Mouse (Mus musculus) MEL (cell line): ENCODE measurements around the gene Ccl9. TPM values are rescaled to one million over a fixed set of nuclear protein-coding genes. Genes with fewer than 3 reads are reported as not detected.

Source experiments
- DNase-seq: peaks from one replicate; pipeline ENCODE4 v3.0.0; 2011; ENCODE audit warnings: low read depth, low spot score
- H3K27ac ChIP-seq: 2 replicates; pipeline ENCODE4 v1.5.1; 2012; ENCODE audit warnings: low read depth, mild to moderate bottlenecking, control low read depth, low read length, moderate library complexity; ENCODE audit not compliant: control insufficient read depth
- H3K27me3 ChIP-seq, 2 experiments: fragments of 150-350 bp in 1 of 2; sonication (generic) in 1 of 2; 2 replicates each; pipeline ENCODE4 v1.6.1; 2012; ENCODE audit warnings: low read length in 2 of 2, mild to moderate bottlenecking in 2 of 2, improper control_type of control experiment in 1 of 2, moderate library complexity in 1 of 2; ENCODE audit not compliant: insufficient read depth in 2 of 2, control insufficient read depth in 1 of 2
- H3K36me3 ChIP-seq, 2 experiments: 2 replicates each; pipeline ENCODE4 v1.6.1; 2012 to 2014; ENCODE audit warnings: low read length in 2 of 2, improper control_type of control experiment in 1 of 2, inconsistent platforms in 1 of 2, mild to moderate bottlenecking in 1 of 2; ENCODE audit not compliant: insufficient read depth in 2 of 2, control insufficient read depth in 1 of 2
- H3K4me1 ChIP-seq, 2 experiments: fragments of 150-350 bp in 1 of 2; sonication (generic) in 1 of 2; 2 replicates each; pipeline ENCODE4 v1.6.1; 2012; ENCODE audit warnings: low read length in 2 of 2, improper control_type of control experiment in 1 of 2, mild to moderate bottlenecking in 1 of 2; ENCODE audit not compliant: insufficient read depth in 2 of 2, control insufficient read depth in 1 of 2
- H3K4me3 ChIP-seq, 2 experiments: fragments of 150-350 bp in 1 of 2; sonication (generic) in 1 of 2; 2 replicates each; pipeline ENCODE4 v1.5.1; 2012; ENCODE audit warnings: low read depth in 2 of 2, low read length in 2 of 2, mild to moderate bottlenecking in 2 of 2, moderate library complexity in 2 of 2, control low read depth in 1 of 2, improper control_type of control experiment in 1 of 2; ENCODE audit not compliant: control insufficient read depth in 1 of 2, insufficient read depth in 1 of 2
- H3K79me2 ChIP-seq: 2 replicates; pipeline ENCODE4 v1.6.1; 2012; ENCODE audit warnings: mild to moderate bottlenecking, low read length, moderate library complexity; ENCODE audit not compliant: control insufficient read depth, poor library complexity, insufficient read depth
- H3K9ac ChIP-seq: 2 replicates; pipeline ENCODE4 v1.6.1; 2012; ENCODE audit warnings: low read depth, mild to moderate bottlenecking, control low read depth, low read length, moderate library complexity; ENCODE audit not compliant: control insufficient read depth, poor library complexity, severe bottlenecking
- H3K9me3 ChIP-seq: fragments of 150-350 bp; sonication (generic); replicated peaks from 2 replicates; pipeline ENCODE4 v1.6.1; 2012; ENCODE audit warnings: mild to moderate bottlenecking, low read length, improper control_type of control experiment, moderate library complexity; ENCODE audit not compliant: insufficient read depth
- BHLHE40 ChIP-seq: IDR thresholded peaks from 2 replicates; pipeline ENCODE4 v1.6.1; 2012; ENCODE audit warnings: low read depth, mild to moderate bottlenecking, inconsistent platforms, low read length, improper control_type of control experiment, borderline replicate concordance
- CHD1 ChIP-seq: IDR thresholded peaks from 2 replicates; pipeline ENCODE4 v1.6.1; 2012; ENCODE audit warnings: low read depth, mild to moderate bottlenecking, inconsistent platforms, low read length, improper control_type of control experiment
- CHD2 ChIP-seq: IDR thresholded peaks from 2 replicates; pipeline ENCODE4 v1.6.1; 2011; ENCODE audit warnings: low read length, improper control_type of control experiment
- CTCF ChIP-seq, 3 experiments: IDR thresholded peaks in 2 of 3; conservative IDR thresholded peaks in 1 of 3; 2 replicates each; pipeline ENCODE4 v1.5.1; 2011 to 2012; ENCODE audit warnings: low read length in 3 of 3, low read depth in 2 of 3, mild to moderate bottlenecking in 2 of 3, improper control_type of control experiment in 1 of 3, inconsistent platforms in 1 of 3, mixed read lengths in 1 of 3, moderate library complexity in 1 of 3; ENCODE audit not compliant: control insufficient read depth in 1 of 3, insufficient read depth in 1 of 3, poor library complexity in 1 of 3, severe bottlenecking in 1 of 3
- E2F4 ChIP-seq: IDR thresholded peaks from 2 replicates; pipeline ENCODE4 v1.6.1; 2011; ENCODE audit warnings: low read depth, low read length, improper control_type of control experiment, borderline replicate concordance
- EP300 ChIP-seq, 2 experiments: IDR thresholded peaks; 2 replicates each; pipeline ENCODE4 v1.6.1; 2011; ENCODE audit warnings: improper control_type of control experiment in 2 of 2, low read length in 2 of 2, low read depth in 1 of 2, mild to moderate bottlenecking in 1 of 2
- ETS1 ChIP-seq: IDR thresholded peaks from 2 replicates; pipeline ENCODE4 v1.6.1; 2012; ENCODE audit warnings: low read depth, mild to moderate bottlenecking, inconsistent platforms, low read length, improper control_type of control experiment, moderate library complexity
- HCFC1 ChIP-seq: IDR thresholded peaks from 2 replicates; pipeline ENCODE4 v1.6.1; 2012; ENCODE audit warnings: low read depth, mild to moderate bottlenecking, inconsistent platforms, low read length, improper control_type of control experiment, moderate library complexity
- MYB ChIP-seq: IDR thresholded peaks from 2 replicates; pipeline ENCODE4 v1.6.1; 2011; ENCODE audit warnings: mild to moderate bottlenecking, low read depth, low read length, improper control_type of control experiment
- NELFE ChIP-seq: IDR thresholded peaks from 2 replicates; pipeline ENCODE4 v1.6.1; 2011; ENCODE audit warnings: low read depth, low read length, improper control_type of control experiment
- NRF1 ChIP-seq: IDR thresholded peaks from 2 replicates; pipeline ENCODE4 v1.6.1; 2014; ENCODE audit warnings: low read depth, mild to moderate bottlenecking, inconsistent platforms, low read length, improper control_type of control experiment, moderate library complexity; ENCODE audit not compliant: poor library complexity, insufficient read depth, severe bottlenecking
- POLR2AphosphoS2 ChIP-seq: IDR thresholded peaks from 2 replicates; pipeline ENCODE4 v1.6.1; 2011; ENCODE audit warnings: low read length, improper control_type of control experiment
- POLR2AphosphoS5 ChIP-seq: IDR thresholded peaks from 2 replicates; pipeline ENCODE4 v1.6.1; 2012; ENCODE audit warnings: low read depth, borderline replicate concordance, mild to moderate bottlenecking, inconsistent platforms, low read length, moderate library complexity, mixed read lengths
- RAD21 ChIP-seq: IDR thresholded peaks from 2 replicates; pipeline ENCODE4 v1.6.1; 2011; ENCODE audit warnings: mild to moderate bottlenecking, low read depth, low read length, improper control_type of control experiment
- RCOR1 ChIP-seq: IDR thresholded peaks from 2 replicates; pipeline ENCODE4 v1.6.1; 2012; ENCODE audit warnings: low read depth, mild to moderate bottlenecking, inconsistent platforms, low read length, improper control_type of control experiment
- TBP ChIP-seq: IDR thresholded peaks from 2 replicates; pipeline ENCODE4 v1.8.0; 2011; ENCODE audit warnings: low read depth, low read length, improper control_type of control experiment
- UBTF ChIP-seq: IDR thresholded peaks from 2 replicates; pipeline ENCODE4 v1.6.1; 2012; ENCODE audit warnings: low read depth, mild to moderate bottlenecking, inconsistent platforms, low read length, improper control_type of control experiment, moderate library complexity, borderline replicate concordance; ENCODE audit not compliant: insufficient read depth
- ZMIZ1 ChIP-seq: IDR thresholded peaks from 2 replicates; pipeline ENCODE4 v1.6.1; 2012; ENCODE audit warnings: low read depth, mild to moderate bottlenecking, inconsistent platforms, low read length, improper control_type of control experiment, moderate library complexity
- polyA plus RNA-seq, 2 experiments: library from polyadenylated mRNA; stranded (reverse) in 1 of 2; unstranded in 1 of 2; fragments of >175 nt in 1 of 2; fragments of >200 nt in 1 of 2; gene quantifications; 2 replicates each; pipeline versions ENCODE4 v1.2.1 to v1.2.4; 2012; ENCODE audit warnings: low replicate concordance in 2 of 2, low read depth in 1 of 2; ENCODE audit not compliant: insufficient read length in 2 of 2, insufficient read depth in 1 of 2, missing spikeins in 1 of 2
- total RNA-seq: library from RNA; depleted of rRNA; stranded (reverse); fragments of 300-350 nt; gene quantifications from 2 replicates; pipeline ENCODE4 v1.2.3, GENCODE M21; 2012

The Ccl9 gene
- total and polyA plus RNA-seq, 3 experiments = 0.62 to 1.7 TPM; not detected in 1

GRCm38 (mm10) chr11:83619037-83619436, 40.6 kb upstream of the Ccl9 start:
- no peak overlapping the region for H3K4me3 ChIP-seq
- H3K4me1 ChIP-seq = no peaks in the 10 kb centered on the region
- no peak overlapping the region for H3K27ac ChIP-seq
- no peaks in the 10 kb centered on the region for H3K79me2 ChIP-seq
- peaks cover 19 to 39% of the 10 kb centered on the region in 2 experiments for H3K27me3 ChIP-seq
- H3K9ac ChIP-seq = no peak overlapping the region
- H3K36me3 ChIP-seq = no peaks in the 10 kb centered on the region
- DNase-seq = peak; percentile 23
- no peaks in the 10 kb centered on the region for H3K9me3 ChIP-seq
- no peak for TF ChIP-seq CTCF (IDR thresholded peaks at IDR 0.05 in 2 of 3, conservative IDR thresholded peaks at IDR 0.05 in 1 of 3; ENCODE audit: control insufficient read depth in 1 of 3, insufficient read depth in 1 of 3, low read depth in 2 of 3, low read length in 3 of 3, poor library complexity in 1 of 3, severe bottlenecking in 1 of 3)
- no peak for TF ChIP-seq NRF1
- no peak for TF ChIP-seq ETS1
- no peak for TF ChIP-seq HCFC1
- no peak for TF ChIP-seq RCOR1
- no peak for TF ChIP-seq EP300 (IDR thresholded peaks at IDR 0.05; ENCODE audit: low read depth in 1 of 2, low read length in 2 of 2)
- TF ChIP-seq POLR2AphosphoS5 = no peak
- TF ChIP-seq UBTF = no peak
- no peak for TF ChIP-seq POLR2AphosphoS2
- no peak for TF ChIP-seq TBP
- TF ChIP-seq ZMIZ1 = no peak
- no peak for TF ChIP-seq NELFE
- no peak for TF ChIP-seq CHD2
- no peak for TF ChIP-seq BHLHE40
- no peak for TF ChIP-seq MYB
- no peak for TF ChIP-seq E2F4
- no peak for TF ChIP-seq RAD21
- TF ChIP-seq CHD1 = no peak

DNA sequence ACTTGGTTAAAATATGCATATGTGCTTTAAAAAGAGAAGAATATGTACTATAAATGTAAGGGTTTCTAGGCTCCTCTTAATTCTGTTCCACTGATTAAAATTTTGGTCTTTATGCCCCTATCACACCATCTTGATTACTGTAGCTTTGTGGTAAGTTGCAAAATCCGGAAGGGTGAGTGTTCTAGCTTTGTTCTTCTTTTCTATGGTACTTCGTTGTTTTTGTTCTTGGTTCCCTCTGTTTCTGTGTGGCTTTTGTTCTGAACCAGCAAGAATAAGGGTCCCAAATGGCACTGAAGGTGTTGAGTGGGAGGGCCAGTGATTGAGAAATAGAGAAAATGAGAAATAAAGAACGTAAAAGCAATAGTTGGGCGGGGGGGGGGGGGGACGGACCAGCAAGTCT, 39.8 kb upstream of the Ccl9 start:
- no peaks in the 10 kb centered on the region for H3K4me1 ChIP-seq

More for the DNA sequence above, 39.8 kb upstream of the Ccl9 start:
- Histone ChIP-seq H3K9ac (no peak overlapping the region), H3K9me3 (no peaks in the 10 kb centered on the region), H3K79me2 (no peaks in the 10 kb centered on the region), H3K27ac (no peak overlapping the region), H3K36me3 (no peaks in the 10 kb centered on the region), H3K4me3 (no peak overlapping the region)
- TF ChIP-seq CHD1 (no peak), BHLHE40 (no peak)
- TF ChIP-seq, all 39 proteins: peak for 0
- peaks cover 19 to 41% of the 10 kb centered on the region in 2 experiments for H3K27me3 ChIP-seq
- DNase-seq = no peak
